Mouse (Mus musculus): Measurements from ENCODE around the gene Prim2. TPM values are rescaled to one million over a fixed set of nuclear protein-coding genes. Genes with fewer than 3 reads are reported as not detected.

The Prim2 gene
- total RNA-seq, 2 experiments from 2014 or later, result 5.6 to 6.4 TPM

- DNase-seq (ENCODE audit: low spot score in 2 of 2), result no peak
These were observed 106.0 kb downstream of the Prim2 start for GRCm38 (mm10) chr1:33563611-33564010.

- DNase-seq (ENCODE audit: low spot score in 2 of 2), result no peak
These were observed 113.0 kb downstream of the Prim2 start for GRCm38 (mm10) chr1:33556638-33557037.

DNA sequence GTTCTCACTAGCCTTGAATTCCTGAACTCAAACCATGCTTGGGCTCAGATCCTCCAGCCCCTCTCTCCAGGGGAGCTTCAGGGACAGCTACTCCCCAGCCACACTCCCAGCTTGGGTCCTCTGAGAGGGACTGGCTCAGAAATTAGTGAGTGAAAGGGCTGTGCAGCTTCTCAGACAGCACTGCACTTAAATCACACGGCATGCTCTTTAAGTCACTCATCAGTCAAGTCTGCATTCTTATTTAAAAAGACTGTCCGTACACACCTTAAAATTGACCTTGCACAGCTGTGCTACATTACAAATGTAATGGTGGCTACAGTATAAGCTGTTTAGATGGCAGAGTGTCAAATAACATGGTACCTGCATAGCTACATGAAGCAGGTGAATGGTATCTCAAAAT is 114.0 kb downstream of the Prim2 start:
- no peak for DNase-seq (ENCODE audit: low spot score in 2 of 2)

GRCm38 (mm10) chr1:33551350-33551749 is 118.2 kb downstream of the Prim2 start:
- no peak for DNase-seq (ENCODE audit: low spot score in 2 of 2)

GRCm38 (mm10) chr1:33541708-33542107 is 127.9 kb downstream of the Prim2 start:
- DNase-seq (ENCODE audit: low spot score in 2 of 2), result no peak

DNA sequence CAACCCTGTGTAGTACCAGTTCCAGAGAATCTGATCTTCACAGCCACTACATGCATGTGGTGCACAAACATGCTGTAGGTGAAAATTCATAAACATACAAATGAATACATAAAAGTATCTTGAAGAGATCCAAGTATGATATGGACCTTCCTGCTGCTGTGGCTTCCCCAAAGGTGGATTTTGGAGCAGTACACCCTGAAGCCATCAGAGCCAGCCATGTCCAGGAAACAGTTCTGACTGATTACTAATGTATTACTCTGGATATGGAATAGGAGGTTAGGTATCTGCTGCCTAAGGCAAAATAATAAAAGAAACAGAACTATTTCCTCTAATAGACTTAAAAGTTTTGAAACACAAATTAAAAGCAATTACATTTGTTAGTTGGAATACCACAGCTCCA is 131.6 kb downstream of the Prim2 start:
- no peak for DNase-seq (ENCODE audit: low spot score in 2 of 2)

- DNase-seq (ENCODE audit: low spot score in 2 of 2), result no peak
These were observed 133.2 kb downstream of the Prim2 start for GRCm38 (mm10) chr1:33536272-33537004.

GRCm38 (mm10) chr1:33535140-33535686 is 134.4 kb downstream of the Prim2 start:
- DNase-seq (ENCODE audit: low spot score in 2 of 2), result no peak

DNA sequence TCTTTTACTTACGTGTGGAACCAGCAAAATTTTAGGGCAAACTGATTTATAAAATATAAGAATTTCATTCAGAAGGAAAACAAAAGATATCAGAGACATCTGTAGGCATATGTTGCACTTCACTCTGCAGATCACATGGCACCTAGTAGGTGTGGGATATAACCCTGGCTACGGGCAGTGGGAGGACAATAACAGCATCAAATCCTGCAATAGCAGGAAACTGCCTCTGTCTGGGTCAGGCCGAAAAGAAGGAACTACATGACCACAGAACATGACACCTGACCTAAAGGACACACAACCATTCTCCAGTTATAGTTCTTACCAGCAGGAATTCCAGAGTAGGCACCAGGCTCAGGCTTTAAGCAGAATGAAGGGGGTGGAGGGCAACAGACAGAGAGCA is 137.7 kb downstream of the Prim2 start:
- DNase-seq (ENCODE audit: low spot score in 2 of 2), result no peak

DNA sequence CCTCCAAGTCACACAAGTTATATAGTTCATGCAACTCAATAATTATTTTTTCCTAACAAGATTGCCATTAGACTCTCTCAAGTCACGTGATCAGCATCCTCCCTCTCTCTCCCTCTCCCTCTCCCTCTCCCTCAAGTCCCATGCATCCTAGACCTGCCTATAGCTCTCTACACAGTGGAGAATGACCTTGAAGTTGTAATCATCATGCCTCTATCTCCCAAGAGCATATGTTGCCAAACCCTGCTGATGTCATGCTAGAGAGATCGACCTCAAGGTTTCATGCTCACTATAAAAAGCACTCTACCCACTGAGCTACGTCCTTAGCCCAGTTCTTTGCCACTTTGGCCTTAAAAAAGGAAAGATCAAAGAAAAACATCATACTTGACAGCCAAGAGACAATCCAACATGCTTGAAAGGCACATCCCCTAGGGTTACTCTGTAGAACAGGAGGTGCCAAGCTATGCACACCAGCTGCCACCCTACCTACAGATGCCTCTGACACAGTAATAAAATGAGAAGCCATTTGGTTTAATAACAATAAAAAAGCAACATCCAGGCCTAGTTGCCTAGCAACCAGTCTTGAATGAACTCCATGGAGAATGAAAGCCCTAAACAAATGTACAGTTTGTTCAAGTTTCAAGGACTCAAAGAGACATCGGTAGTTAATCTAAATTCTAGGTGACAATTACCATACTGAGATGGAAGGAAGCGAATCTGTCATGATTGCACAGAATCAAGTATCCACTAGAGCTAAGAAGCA is 138.3 kb downstream of the Prim2 start:
- DNase-seq (ENCODE audit: low spot score in 2 of 2), result peak; percentile 22 to 57

DNA sequence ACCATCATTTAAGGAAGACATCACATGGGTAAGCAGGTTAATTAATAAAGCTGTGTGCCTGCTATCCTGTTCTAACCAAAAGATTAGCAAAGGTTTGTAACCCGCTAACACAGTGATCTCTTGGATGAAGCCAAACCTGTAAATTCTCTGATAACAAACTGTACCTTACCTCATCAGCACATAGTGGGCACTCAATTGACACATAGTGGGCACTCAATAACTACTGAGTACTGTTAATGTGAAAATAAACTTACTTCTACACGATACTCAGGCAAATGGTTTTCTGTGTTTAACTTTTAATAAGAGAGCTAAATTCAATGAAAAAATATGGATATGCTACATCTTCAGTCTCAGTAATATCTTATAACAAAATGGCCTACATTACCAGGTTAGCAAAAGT is 139.1 kb downstream of the Prim2 start:
- no peak for DNase-seq (ENCODE audit: low spot score in 2 of 2)

GRCm38 (mm10) chr1:33529543-33530232 is 139.9 kb downstream of the Prim2 start:
- no peak for DNase-seq (ENCODE audit: low spot score in 2 of 2)

DNA sequence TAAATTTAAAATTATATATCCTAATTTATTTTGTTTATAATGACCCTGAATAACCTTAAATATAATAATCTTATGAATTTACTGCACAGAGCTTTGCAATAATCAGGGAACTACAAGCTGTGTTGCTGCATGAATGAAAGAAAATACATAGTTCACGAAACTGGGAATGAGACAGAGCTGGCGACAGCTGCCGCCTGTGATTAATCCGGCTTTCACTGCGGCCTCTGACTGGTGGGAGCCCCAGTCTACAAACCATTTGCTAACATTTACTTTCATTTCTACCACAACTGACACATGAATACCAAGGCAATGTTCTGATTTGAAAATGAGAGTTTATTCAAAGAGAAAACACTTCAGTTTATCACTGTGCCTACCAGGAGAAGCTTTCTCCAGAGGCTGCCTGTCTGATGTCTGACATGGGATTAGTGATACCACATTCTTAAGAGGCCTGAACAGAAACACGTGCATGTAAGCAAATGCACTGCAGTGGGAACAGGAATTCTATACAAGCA is 142.2 kb downstream of the Prim2 start:
- DNase-seq (ENCODE audit: low spot score in 2 of 2), result no peak

- DNase-seq (ENCODE audit: low spot score in 2 of 2), result no peak
These were observed 146.4 kb downstream of the Prim2 start for GRCm38 (mm10) chr1:33523223-33523622.

- DNase-seq (ENCODE audit: low spot score in 2 of 2), result no peak
These were observed 154.5 kb downstream of the Prim2 start for GRCm38 (mm10) chr1:33515124-33515523.

GRCm38 (mm10) chr1:33511310-33511709 is 158.3 kb downstream of the Prim2 start:
- DNase-seq (ENCODE audit: low spot score in 2 of 2), result no peak

DNA sequence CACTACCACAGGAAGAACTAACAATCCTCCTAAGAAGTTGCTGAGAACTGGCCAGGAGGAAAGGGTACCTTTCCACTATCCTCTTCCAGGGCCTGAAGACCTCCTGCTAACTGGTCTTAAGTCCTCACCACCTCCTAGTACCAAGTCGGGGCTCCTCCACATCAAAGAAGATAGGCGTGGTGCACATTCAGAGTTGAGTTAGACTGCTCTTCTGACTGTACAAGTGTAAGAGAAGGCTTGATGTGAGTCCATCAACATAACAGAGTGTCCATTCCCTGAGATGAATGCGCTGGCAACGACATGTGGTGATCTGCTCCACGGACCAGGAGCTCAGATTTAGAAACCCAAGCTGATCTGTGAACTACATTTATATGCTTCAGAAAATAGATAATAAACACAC is 165.2 kb downstream of the Prim2 start:
- DNase-seq (ENCODE audit: low spot score in 2 of 2), result no peak

GRCm38 (mm10) chr1:33502890-33503289 is 166.7 kb downstream of the Prim2 start:
- DNase-seq (ENCODE audit: low spot score in 2 of 2), result no peak

DNA sequence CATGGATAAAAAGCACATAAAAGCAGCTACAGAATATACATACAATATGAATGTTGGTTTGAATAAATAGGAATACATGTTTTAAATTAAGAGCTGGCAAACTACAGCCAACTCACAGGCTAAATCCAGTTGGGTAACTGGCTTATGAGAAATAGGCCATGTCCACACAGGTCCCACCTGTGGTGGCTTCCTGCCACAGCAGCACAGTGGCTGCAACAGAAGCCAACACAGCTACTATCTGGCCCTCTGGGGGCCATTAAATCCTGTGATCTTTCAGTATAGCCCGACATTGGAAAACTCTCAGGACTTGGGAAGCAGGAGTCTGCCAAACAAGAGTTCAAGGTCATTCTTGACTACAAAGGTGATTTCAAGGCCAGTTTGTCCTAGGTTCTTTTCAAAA is 167.3 kb downstream of the Prim2 start:
- no peak for DNase-seq (ENCODE audit: low spot score in 2 of 2)

- no peak for DNase-seq (ENCODE audit: low spot score in 2 of 2)
These were observed 169.5 kb downstream of the Prim2 start for GRCm38 (mm10) chr1:33500111-33500510.

- peak in 1 of 2 experiments; percentile 24 for DNase-seq (ENCODE audit: low spot score in 2 of 2)
These were observed 170.0 kb downstream of the Prim2 start for GRCm38 (mm10) chr1:33499603-33500002.

GRCm38 (mm10) chr1:33496128-33496527 is 173.5 kb downstream of the Prim2 start:
- no peak for DNase-seq (ENCODE audit: low spot score in 2 of 2)
